Mouse (Mus musculus): Measurements from ENCODE around the gene Slc6a15.

DNA sequence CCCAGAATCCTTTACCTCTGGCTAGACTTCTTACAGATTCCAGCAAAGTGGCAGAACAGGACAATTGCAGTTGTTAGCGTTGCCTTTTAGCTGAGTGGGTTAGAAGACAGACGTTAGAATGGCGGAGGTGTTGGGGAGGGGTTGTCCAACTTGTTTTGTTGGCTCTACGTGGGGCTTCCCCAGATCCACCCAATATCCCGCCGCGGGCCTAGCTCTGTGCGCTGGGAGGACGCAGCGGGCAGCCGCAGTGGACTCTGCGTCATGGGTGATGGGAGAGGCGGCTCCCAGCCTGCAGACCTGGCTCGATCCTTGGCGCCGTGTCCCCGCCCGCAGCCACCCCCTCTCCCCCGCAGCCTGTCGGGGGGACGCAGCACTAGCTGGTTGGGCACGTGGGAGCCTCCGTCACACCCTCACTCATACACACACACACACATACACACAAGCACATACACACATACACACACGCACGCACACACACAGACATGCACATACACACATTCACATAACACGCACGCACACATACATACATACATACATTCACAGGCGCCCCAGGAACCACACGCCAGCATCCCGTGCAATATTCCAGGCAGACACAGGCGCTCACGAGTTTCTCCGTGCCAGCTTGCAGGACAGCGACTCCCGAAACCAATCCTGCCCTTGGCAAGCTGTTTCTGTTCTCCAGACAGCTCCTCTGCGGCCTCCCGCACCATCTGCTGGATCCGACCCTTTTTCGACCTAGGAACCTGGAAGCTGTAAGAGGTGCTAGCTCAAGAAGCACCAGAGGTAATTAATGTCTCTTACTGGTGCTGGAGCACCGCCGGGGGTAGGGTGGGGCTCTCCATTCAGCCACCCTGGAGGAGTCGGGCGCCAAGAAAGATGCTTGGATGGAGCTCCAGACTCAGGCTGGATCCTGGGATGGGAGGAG is at the start of gene Slc6a15:
- TF ChIP-seq POLR2A (IDR thresholded peaks at IDR 0.05; ENCODE audit: control insufficient read depth, extremely low read depth, insufficient read depth, low read length, poor library complexity): no peak
- TF ChIP-seq CTCF (IDR thresholded peaks at IDR 0.05; ENCODE audit: borderline replicate concordance, control insufficient read depth, extremely low read depth, insufficient read depth, low read length, poor library complexity): no peak
